Mouse (Mus musculus) liver, adult 2 months (tissue): ENCODE measurements around the gene Fmo6. TPM values are rescaled to one million over a fixed set of nuclear protein-coding genes. Genes with fewer than 3 reads are reported as not detected.

Source experiments
- DNase-seq: peaks from one replicate; pipeline ENCODE4 v3.0.0-alpha.2; 2011; ENCODE audit warnings: low read depth, low spot score; ENCODE audit errors: extremely low read depth
- H3K27ac ChIP-seq: fragments of 200-500 bp; replicated peaks from 2 replicates; pipeline ENCODE4 v1.5.1; 2012; ENCODE audit warnings: low read depth, mild to moderate bottlenecking, control low read depth, inconsistent platforms, low read length; ENCODE audit not compliant: insufficient read depth
- H3K27me3 ChIP-seq: fragments of 200-500 bp; 2 replicates; pipeline ENCODE4 v1.6.1; 2012; ENCODE audit warnings: mild to moderate bottlenecking, moderate library complexity, low read length, inconsistent platforms; ENCODE audit not compliant: control insufficient read depth, insufficient read depth
- H3K36me3 ChIP-seq: fragments of 200-500 bp; 2 replicates; pipeline ENCODE4 v1.6.1; 2012; ENCODE audit warnings: low read length, inconsistent platforms; ENCODE audit not compliant: control insufficient read depth, insufficient read depth
- H3K4me1 ChIP-seq: fragments of 200-500 bp; 2 replicates; pipeline ENCODE4 v1.6.1; 2011; ENCODE audit warnings: low read length; ENCODE audit not compliant: control insufficient read depth, insufficient read depth
- H3K4me3 ChIP-seq: fragments of 200-500 bp; 2 replicates; pipeline ENCODE4 v1.5.1; 2011; ENCODE audit warnings: low read depth, mild to moderate bottlenecking, control low read depth, low read length, moderate library complexity; ENCODE audit not compliant: insufficient read depth
- H3K79me2 ChIP-seq: fragments of 200-500 bp; 2 replicates; pipeline ENCODE4 v1.6.1; 2012; ENCODE audit warnings: inconsistent platforms, mild to moderate bottlenecking, low read length, moderate library complexity; ENCODE audit not compliant: control insufficient read depth, insufficient read depth
- H3K9ac ChIP-seq: fragments of 200-500 bp; 2 replicates; pipeline ENCODE4 v1.6.1; 2012; ENCODE audit warnings: low read depth, mild to moderate bottlenecking, control low read depth, inconsistent platforms, low read length
- CTCF ChIP-seq: fragments of 200-500 bp; IDR thresholded peaks from 2 replicates; pipeline ENCODE4 v1.5.1; 2011; ENCODE audit warnings: low read depth, low read length, control low read depth
- POLR2A ChIP-seq: fragments of 200-500 bp; IDR thresholded peaks from 2 replicates; pipeline ENCODE4 v1.6.1; 2011; ENCODE audit warnings: low read length, control low read depth; ENCODE audit not compliant: insufficient read depth; ENCODE audit errors: extremely low read depth
- WGBS: fragments of 180-500 bp; shearing (Covaris S2); methylation state at CpG from one replicate; pipeline ENCODE4 v1.1.7; 2018; 5-methylcytosine and 5-hydroxymethylcytosine counted together
- polyA plus RNA-seq: library from polyadenylated mRNA; depleted of rRNA; stranded (reverse); fragments of >200 nt; gene quantifications from 2 replicates; pipeline ENCODE4 v1.2.3, GENCODE M21; 2012
- total RNA-seq: library from RNA; depleted of rRNA; stranded (reverse); fragments of >200 nt; gene quantifications from 2 replicates; pipeline ENCODE4 v1.2.3, GENCODE M21; 2014

Fmo6 gene
- total and polyA plus RNA-seq, 2 experiments: not detected

DNA sequence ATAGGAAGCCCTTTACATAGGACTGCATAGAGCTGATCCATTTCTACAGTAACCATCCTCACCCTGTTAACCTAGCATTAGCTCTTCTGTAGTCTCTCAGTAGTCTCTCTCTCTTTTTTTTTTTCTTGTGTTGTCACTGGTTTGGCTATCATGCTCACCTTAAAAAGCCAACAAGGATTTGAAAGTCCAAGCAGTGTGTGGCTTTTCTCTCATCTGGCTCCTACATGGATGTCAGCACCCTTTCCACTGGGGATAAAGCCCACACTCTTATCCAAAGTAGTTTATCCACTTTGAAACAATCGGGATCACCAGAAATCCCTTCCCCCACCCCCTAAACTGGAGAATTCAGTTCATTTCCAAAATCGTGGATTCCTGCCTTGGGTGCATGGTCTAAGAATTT, 6.7 kb downstream of the Fmo6 start:
- H3K79me2 ChIP-seq: no peaks in the 10 kb centered on the region
- DNase-seq: no peak
- TF ChIP-seq POLR2A (no peak), CTCF (no peak)
- WGBS: 63% methylated on average over 2 of the region's 2 CpGs
- H3K9ac ChIP-seq: no peak overlapping the region
- H3K36me3 ChIP-seq: no peaks in the 10 kb centered on the region
- H3K4me1 ChIP-seq: peaks cover 2% of the 10 kb centered on the region; the same call in 1 of the 2 replicates
- no peaks in the 10 kb centered on the region for H3K27me3 ChIP-seq
- no peak overlapping the region for H3K27ac ChIP-seq
- no peak overlapping the region for H3K4me3 ChIP-seq

GRCm38 (mm10) chr1:162929146-162929545, 8.2 kb downstream of the Fmo6 start:
- DNase-seq: no peak
- H3K79me2 ChIP-seq: no peaks in the 10 kb centered on the region
- H3K9ac ChIP-seq: no peak overlapping the region
- no peak overlapping the region for H3K4me3 ChIP-seq
- 83% methylated on average over 3 of the region's 3 CpGs for WGBS
- no peaks in the 10 kb centered on the region for H3K27me3 ChIP-seq
- peaks cover 2% of the 10 kb centered on the region; the same call in 1 of the 2 replicates for H3K4me1 ChIP-seq
- no peaks in the 10 kb centered on the region for H3K36me3 ChIP-seq
- TF ChIP-seq POLR2A (no peak), CTCF (no peak)
- H3K27ac ChIP-seq: no peak overlapping the region

DNA sequence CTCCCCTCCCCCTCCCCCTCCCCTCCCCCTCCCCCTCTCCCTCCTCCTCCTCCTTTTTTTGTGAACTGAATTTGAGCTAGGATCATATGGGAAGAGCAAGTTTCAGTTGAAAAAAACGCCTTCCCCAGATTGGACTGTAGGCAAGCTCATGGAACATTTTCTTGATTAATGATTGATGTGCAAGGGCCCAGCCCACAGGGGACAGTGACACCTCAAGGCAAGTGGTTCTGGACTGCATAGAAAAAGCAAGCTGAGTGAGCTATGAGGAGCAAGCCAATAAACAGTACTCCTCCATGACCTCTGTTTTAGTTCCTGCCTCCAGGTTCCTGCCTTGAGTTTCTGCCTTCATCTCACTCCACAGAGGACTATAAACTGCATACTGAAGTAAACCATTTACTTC, 12.2 kb downstream of the Fmo6 start:
- Histone ChIP-seq H3K79me2 (no peaks in the 10 kb centered on the region), H3K4me1 (no peaks in the 10 kb centered on the region), H3K9ac (no peak overlapping the region), H3K4me3 (no peak overlapping the region), H3K27me3 (no peaks in the 10 kb centered on the region), H3K36me3 (no peaks in the 10 kb centered on the region), H3K27ac (no peak overlapping the region)
- 43% methylated on average over 1 of the region's 1 CpGs for WGBS
- DNase-seq: peak; percentile 52
- no peak for TF ChIP-seq POLR2A
- TF ChIP-seq CTCF: no peak

DNA sequence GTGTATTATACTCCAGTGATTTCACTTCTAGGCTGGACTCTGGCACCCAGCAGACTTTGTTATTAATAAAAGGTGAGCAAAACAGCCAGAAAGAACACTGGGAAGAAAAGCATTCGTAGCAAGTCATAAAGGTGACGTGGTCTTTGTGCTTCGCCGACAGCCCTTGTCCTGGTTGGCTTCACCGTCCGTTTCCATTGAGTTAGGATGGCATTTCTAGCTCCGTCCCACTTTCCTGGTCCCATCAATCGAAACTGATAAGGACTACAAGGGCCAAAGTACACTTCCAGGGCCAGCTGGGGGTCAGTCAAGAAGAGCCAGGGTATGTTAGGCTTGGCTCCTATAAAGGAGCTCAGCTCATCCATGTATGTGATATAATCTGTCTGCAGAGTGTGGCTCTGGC, 20.7 kb downstream of the Fmo6 start:
- WGBS: 22% methylated on average over 8 of the region's 8 CpGs

DNA sequence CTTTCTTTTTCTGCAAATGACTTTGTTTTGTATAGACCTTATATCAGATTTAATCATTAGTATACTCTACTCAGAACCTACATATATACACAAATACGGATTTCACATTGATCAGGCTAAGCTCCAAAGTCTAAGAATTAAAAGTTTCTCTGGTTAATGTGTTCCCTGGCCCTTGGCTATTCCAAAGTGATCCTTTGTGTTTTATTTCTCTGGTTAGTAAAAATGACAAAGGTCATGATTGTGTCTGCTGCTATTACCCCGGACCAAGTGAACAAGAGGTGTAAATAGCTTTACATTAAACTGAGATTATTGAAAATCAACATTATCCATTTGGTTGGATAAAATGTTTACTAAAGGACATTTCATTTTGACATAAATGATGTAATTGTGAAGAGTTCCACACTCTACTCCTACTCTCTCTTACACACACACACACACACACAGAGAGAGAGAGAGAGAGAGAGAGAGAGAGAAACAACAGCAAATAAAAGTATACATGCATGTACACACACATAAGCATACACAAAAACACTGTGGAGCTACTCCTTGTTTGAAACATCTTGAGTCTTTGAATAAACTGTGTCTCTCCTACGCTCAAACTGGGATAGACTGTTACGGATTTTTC, 22.3 kb downstream of the Fmo6 start:
- Histone ChIP-seq H3K36me3 (no peaks in the 10 kb centered on the region), H3K4me1 (0 out of 2 replicates have a peak, but pooled peaks cover 2% of the 10 kb centered on the region), H3K9ac (no peak overlapping the region), H3K4me3 (no peak overlapping the region), H3K79me2 (no peaks in the 10 kb centered on the region), H3K27me3 (no peaks in the 10 kb centered on the region), H3K27ac (no peak overlapping the region)
- peak; percentile 35 for DNase-seq
- TF ChIP-seq CTCF (no peak), POLR2A (no peak)
- 60% methylated on average over 4 of the region's 4 CpGs for WGBS

More for the DNA sequence above, 20.7 kb downstream of the Fmo6 start:
- Histone ChIP-seq H3K79me2 (no peaks in the 10 kb centered on the region), H3K27ac (no peak overlapping the region), H3K36me3 (no peaks in the 10 kb centered on the region), H3K4me3 (no peak overlapping the region), H3K9ac (no peak overlapping the region), H3K27me3 (no peaks in the 10 kb centered on the region), H3K4me1 (0 out of 2 replicates have a peak, but pooled peaks cover 2% of the 10 kb centered on the region)
- peak; percentile 70 for DNase-seq
- TF ChIP-seq POLR2A (no peak), CTCF (no peak)

- H3K4me3 ChIP-seq: no peak overlapping the region
Observed at GRCm38 (mm10) chr1:162912085-162912484, 25.2 kb downstream of the Fmo6 start.

More at GRCm38 (mm10) chr1:162912085-162912484, 25.2 kb downstream of the Fmo6 start:
- no peak for TF ChIP-seq CTCF
- no peak for TF ChIP-seq POLR2A
- DNase-seq: no peak
- Histone ChIP-seq H3K27ac (no peak overlapping the region), H3K27me3 (no peaks in the 10 kb centered on the region), H3K4me1 (0 out of 2 replicates have a peak, but pooled peaks cover 2% of the 10 kb centered on the region), H3K79me2 (no peaks in the 10 kb centered on the region), H3K36me3 (no peaks in the 10 kb centered on the region), H3K9ac (no peak overlapping the region)
